Mouse (Mus musculus) heart, postnatal 36 days (tissue): ENCODE measurements at regions not wholly inside any gene's neighbourhood (a gene's known extent, or its start where the extent isn't known, plus 50 kb on each side); places are given as distances from the start of the nearest gene placed in this dataset.
"Not testable (repeated sequence)": the region's sequence is repeated elsewhere in the genome, so short reads cannot be mapped to it uniquely, and the experiment has no call there.

Experiments
- DNase-seq, 2 experiments: peaks; one replicate each; pipeline ENCODE4 v3.0.0; 2021 to 2022
- intact Hi-C: fragments of 180-260 bp; cut with DNase I; formaldehyde crosslinking; loops from one replicate; pipeline ENCODE4 v1.15.1; 2025

GRCm38 (mm10) chr13:97409291-97409780 lies 168.4 kb downstream of the Enc1 start:
- intact Hi-C loops, result no loop called here
- no peak for DNase-seq

GRCm38 (mm10) chr13:97408414-97409290 lies 167.7 kb downstream of the Enc1 start:
- intact Hi-C loops, result no loop called here
- DNase-seq, result peak in 1 of 2 experiments; percentile 26

- intact Hi-C loops, result no loop called here
- DNase-seq, result no peak
Measured at GRCm38 (mm10) chr13:97407773-97408172, 166.9 kb downstream of the Enc1 start.

GRCm38 (mm10) chr13:97406678-97407077 lies 165.8 kb downstream of the Enc1 start:
- no peak for DNase-seq
- intact Hi-C loops, result no loop called here

GRCm38 (mm10) chr13:97402164-97402761 lies 161.4 kb downstream of the Enc1 start:
- intact Hi-C loops, result no loop called here

GRCm38 (mm10) chr13:97401620-97402019 lies 160.7 kb downstream of the Enc1 start:
- DNase-seq, result no peak

More at GRCm38 (mm10) chr13:97402164-97402761, 161.4 kb downstream of the Enc1 start:
- DNase-seq, result no peak

GRCm38 (mm10) chr13:97398041-97398440 lies 157.1 kb downstream of the Enc1 start:
- DNase-seq, result no peak
- intact Hi-C loops, result no loop called here

More at GRCm38 (mm10) chr13:97401620-97402019, 160.7 kb downstream of the Enc1 start:
- intact Hi-C loops, result no loop called here

- intact Hi-C loops, result no loop called here
- no peak for DNase-seq
Measured at GRCm38 (mm10) chr13:97396899-97397640, 156.2 kb downstream of the Enc1 start.

GRCm38 (mm10) chr13:97396286-97396685 lies 155.4 kb downstream of the Enc1 start:
- intact Hi-C loops, DNase-seq: not testable (repeated sequence)

- intact Hi-C loops, result no loop called here
- no peak for DNase-seq
Measured at GRCm38 (mm10) chr13:97394756-97395454, 154.0 kb downstream of the Enc1 start.

GRCm38 (mm10) chr13:97394071-97394470 lies 153.2 kb downstream of the Enc1 start:
- intact Hi-C loops, result no loop called here
- no peak for DNase-seq

- intact Hi-C loops, result no loop called here
- DNase-seq, result no peak
Measured at GRCm38 (mm10) chr13:97393456-97393855, 152.6 kb downstream of the Enc1 start.

- DNase-seq, result peak; percentile 41 to 47
- intact Hi-C loops, result no loop called here
Measured at GRCm38 (mm10) chr13:97390449-97390930, 149.6 kb downstream of the Enc1 start.

GRCm38 (mm10) chr13:97388851-97389479 lies 148.1 kb downstream of the Enc1 start:
- no peak for DNase-seq
- intact Hi-C loops, result no loop called here

- intact Hi-C loops, result no loop called here
Measured at GRCm38 (mm10) chr13:97386511-97386910, 145.6 kb downstream of the Enc1 start.

GRCm38 (mm10) chr13:97385531-97385930 lies 144.6 kb downstream of the Enc1 start:
- no peak for DNase-seq
- intact Hi-C loops, result no loop called here

More at GRCm38 (mm10) chr13:97386511-97386910, 145.6 kb downstream of the Enc1 start:
- no peak for DNase-seq

- intact Hi-C loops, result loop anchor here (5.0 kb wide), 1 partner anchor 142 kb away; the partner anchor contains the start of gene Enc1
- no peak for DNase-seq
Measured at GRCm38 (mm10) chr13:97384091-97384777, 143.3 kb downstream of the Enc1 start.

GRCm38 (mm10) chr13:97383351-97383750 lies 142.4 kb downstream of the Enc1 start:
- intact Hi-C loops, result loop anchor here (5.0 kb wide), 1 partner anchor 141 kb away; the partner anchor contains the start of gene Enc1
- no peak for DNase-seq

GRCm38 (mm10) chr13:97380366-97380765 lies 139.5 kb downstream of the Enc1 start:
- intact Hi-C loops, result loop anchor here (5.0 kb wide), 1 partner anchor 138 kb away; the partner anchor contains the start of gene Enc1
- DNase-seq, result no peak
